1 mouse cellular context compared by ENCODE assay signal in genomic region chr15:86013656-86014055, GRCm38 (mm10).
TF ChIP-seq lines count a peak whose summit lies in the region.

No protein-coding gene starts in this region.

TF ChIP-seq in MEL, 35 proteins besides CTCF, POLR2A, EP300 and RAD21 (continued from another document):
- TF ChIP-seq TCF12 (IDR thresholded peaks at IDR 0.05; ENCODE audit: low read depth, low read length) = 0 out of 2 replicates have a peak, but pooled peaks have one; percentile 20
